Mouse (Mus musculus) MEL (cell line): ENCODE measurements at regions not wholly inside any gene's neighbourhood (a gene's known extent, or its start where the extent isn't known, plus 50 kb on each side); places are given as distances from the start of the nearest gene placed in this dataset.

Experiments used
- CTCF ChIP-seq, 3 experiments: IDR thresholded peaks in 2 of 3; conservative IDR thresholded peaks in 1 of 3; 2 replicates each; pipeline ENCODE4 v1.5.1; 2011 to 2012; ENCODE audit warnings: low read length in 3 of 3, low read depth in 2 of 3, mild to moderate bottlenecking in 2 of 3, improper control_type of control experiment in 1 of 3, inconsistent platforms in 1 of 3, mixed read lengths in 1 of 3, moderate library complexity in 1 of 3; ENCODE audit not compliant: control insufficient read depth in 1 of 3, insufficient read depth in 1 of 3, poor library complexity in 1 of 3, severe bottlenecking in 1 of 3
- ETS1 ChIP-seq: IDR thresholded peaks from 2 replicates; pipeline ENCODE4 v1.6.1; 2012; ENCODE audit warnings: low read depth, mild to moderate bottlenecking, inconsistent platforms, low read length, improper control_type of control experiment, moderate library complexity
- GATA1 ChIP-seq: IDR thresholded peaks from 2 replicates; pipeline ENCODE4 v1.6.1; 2011; ENCODE audit warnings: low read depth, low read length, improper control_type of control experiment
- HCFC1 ChIP-seq: IDR thresholded peaks from 2 replicates; pipeline ENCODE4 v1.6.1; 2012; ENCODE audit warnings: low read depth, mild to moderate bottlenecking, inconsistent platforms, low read length, improper control_type of control experiment, moderate library complexity
- JUND ChIP-seq: IDR thresholded peaks from 2 replicates; pipeline ENCODE4 v1.6.1; 2011; ENCODE audit warnings: low read depth, mild to moderate bottlenecking, improper control_type of control experiment, low read length
- MAX ChIP-seq: IDR thresholded peaks from 2 replicates; pipeline ENCODE4 v1.6.1; 2011; ENCODE audit warnings: low read length, improper control_type of control experiment
- NELFE ChIP-seq: IDR thresholded peaks from 2 replicates; pipeline ENCODE4 v1.6.1; 2011; ENCODE audit warnings: low read depth, low read length, improper control_type of control experiment
- POLR2A ChIP-seq, 2 experiments: IDR thresholded peaks; 2 replicates each; pipeline ENCODE4 v1.6.1; 2011 to 2012; ENCODE audit warnings: low read length in 2 of 2, mild to moderate bottlenecking in 2 of 2, control low read depth in 1 of 2, improper control_type of control experiment in 1 of 2, low read depth in 1 of 2, moderate library complexity in 1 of 2; ENCODE audit not compliant: control insufficient read depth in 1 of 2, insufficient read depth in 1 of 2, poor library complexity in 1 of 2
- POLR2AphosphoS2 ChIP-seq: IDR thresholded peaks from 2 replicates; pipeline ENCODE4 v1.6.1; 2011; ENCODE audit warnings: low read length, improper control_type of control experiment
- SIN3A ChIP-seq: IDR thresholded peaks from 2 replicates; pipeline ENCODE4 v1.6.1; 2012; ENCODE audit warnings: low read length, improper control_type of control experiment, inconsistent platforms
- TBP ChIP-seq: IDR thresholded peaks from 2 replicates; pipeline ENCODE4 v1.8.0; 2011; ENCODE audit warnings: low read depth, low read length, improper control_type of control experiment
- UBTF ChIP-seq: IDR thresholded peaks from 2 replicates; pipeline ENCODE4 v1.6.1; 2012; ENCODE audit warnings: low read depth, mild to moderate bottlenecking, inconsistent platforms, low read length, improper control_type of control experiment, moderate library complexity, borderline replicate concordance; ENCODE audit not compliant: insufficient read depth
- USF2 ChIP-seq, 2 experiments: IDR thresholded peaks; 2 replicates each; pipeline ENCODE4 v1.6.1; 2011 to 2012; ENCODE audit warnings: improper control_type of control experiment in 2 of 2, low read length in 2 of 2, borderline replicate concordance in 1 of 2, inconsistent platforms in 1 of 2, low read depth in 1 of 2, mild to moderate bottlenecking in 1 of 2; ENCODE audit not compliant: insufficient read depth in 1 of 2
- ZC3H11A ChIP-seq: IDR thresholded peaks from 2 replicates; pipeline ENCODE4 v1.6.1; 2012; ENCODE audit warnings: low read depth, mild to moderate bottlenecking, inconsistent platforms, low read length, improper control_type of control experiment

DNA sequence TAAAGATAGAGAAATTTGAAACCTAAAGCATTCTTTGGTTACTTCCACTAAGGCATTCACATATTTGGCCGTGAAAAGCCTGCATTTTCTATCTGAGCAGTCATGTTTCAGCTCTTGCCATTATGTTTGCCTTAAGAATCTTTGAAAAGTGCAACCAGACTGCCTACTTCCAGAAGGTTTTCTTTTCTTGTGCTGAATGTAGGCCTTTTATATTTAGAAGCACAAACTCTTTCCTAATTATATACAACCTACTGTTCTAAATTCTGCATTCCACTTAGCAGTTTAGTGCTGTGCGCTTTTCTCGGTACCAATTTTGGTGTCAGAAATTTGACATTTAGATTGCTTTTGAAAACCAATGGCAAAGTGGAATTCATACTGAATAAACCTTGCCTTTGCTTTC, 72.4 kb upstream of the Pcdh20 start:
- TF ChIP-seq ZC3H11A (no peak), UBTF (no peak), MAX (no peak), POLR2A (IDR thresholded peaks at IDR 0.05; ENCODE audit: control insufficient read depth in 1 of 2, insufficient read depth in 1 of 2, low read depth in 1 of 2, low read length in 2 of 2, poor library complexity in 1 of 2) (no peak), CTCF (IDR thresholded peaks at IDR 0.05 in 2 of 3, conservative IDR thresholded peaks at IDR 0.05 in 1 of 3; ENCODE audit: control insufficient read depth in 1 of 3, insufficient read depth in 1 of 3, low read depth in 2 of 3, low read length in 3 of 3, poor library complexity in 1 of 3, severe bottlenecking in 1 of 3) (no peak), JUND (no peak), NELFE (no peak), SIN3A (no peak), GATA1 (no peak), ETS1 (no peak), HCFC1 (no peak), TBP (no peak), USF2 (IDR thresholded peaks at IDR 0.05; ENCODE audit: borderline replicate concordance in 1 of 2, insufficient read depth in 1 of 2, low read depth in 1 of 2, low read length in 2 of 2) (no peak), POLR2AphosphoS2 (no peak)
